Mouse (Mus musculus) intestine, embryonic 16.5 days (tissue): ENCODE measurements around the gene Mst1r. TPM values are rescaled to one million over a fixed set of nuclear protein-coding genes. Genes with fewer than 3 reads are reported as not detected.

Experiments
- ATAC-seq: fragments of 200-750 bp; cut with Nextera tagmentation; 2 replicates; pipeline ENCODE4 v1.8.0; 2017; ENCODE audit warnings: moderate TSS enrichment, moderate library complexity
- H3K27ac ChIP-seq: fragments of 300-500 bp; sonication (generic); 2 replicates; pipeline ENCODE4 v1.5.1; 2014; ENCODE audit warnings: mild to moderate bottlenecking, low read length
- H3K27me3 ChIP-seq: fragments of 300-500 bp; sonication (generic); replicated peaks from 2 replicates; pipeline ENCODE4 v1.6.1; 2014; ENCODE audit warnings: low read length, control low read depth, mixed read lengths; ENCODE audit not compliant: control insufficient read depth, insufficient read depth
- H3K36me3 ChIP-seq: fragments of 300-500 bp; sonication (generic); 2 replicates; pipeline ENCODE4 v1.6.1; 2014; ENCODE audit warnings: low read length, control low read depth; ENCODE audit not compliant: control insufficient read depth, insufficient read depth
- H3K4me1 ChIP-seq: fragments of 300-500 bp; sonication (generic); 2 replicates; pipeline ENCODE4 v1.6.1; 2014; ENCODE audit warnings: low read length, control low read depth, mixed read lengths; ENCODE audit not compliant: control insufficient read depth, insufficient read depth
- H3K4me2 ChIP-seq: fragments of 300-500 bp; sonication (generic); 2 replicates; pipeline ENCODE4 v1.6.1; 2014; ENCODE audit warnings: low read depth, low read length, control low read depth
- H3K4me3 ChIP-seq: fragments of 300-500 bp; sonication (generic); 2 replicates; pipeline ENCODE4 v1.5.1; 2014; ENCODE audit warnings: mild to moderate bottlenecking, low read length
- H3K9ac ChIP-seq: fragments of 300-500 bp; sonication (generic); 2 replicates; pipeline ENCODE4 v1.6.1; 2014; ENCODE audit warnings: low read depth, low read length
- H3K9me3 ChIP-seq: fragments of 300-500 bp; sonication (generic); 2 replicates; pipeline ENCODE4 v1.6.1; 2016; ENCODE audit warnings: low read length, control low read depth; ENCODE audit not compliant: control insufficient read depth
- WGBS: fragments of 180-500 bp; shearing (Covaris S2); extraction: QIAGEN DNeasy Blood & Tissue Kit; methylation state at CpG from one replicate; pipeline ENCODE4 v1.1.7; 2014; 5-methylcytosine and 5-hydroxymethylcytosine counted together
- polyA plus RNA-seq: library from polyadenylated mRNA; unstranded; fragments of >200 nt; fragmentation: Nextera tagmentation; extraction: Ambion mirVana; gene quantifications from 2 replicates; pipeline ENCODE4 v1.2.1, GENCODE M21; 2015

Mst1r gene
- polyA plus RNA-seq = 13.3 and 16.9 TPM in 2 replicates

- WGBS = 16% methylated on average over 19 of the region's 19 CpGs
- peak within 1 kb of the TSS; percentile 60 for H3K4me2 ChIP-seq
- H3K4me1 ChIP-seq = peaks cover 28% of the 10 kb centered on the region
- peak within 1 kb of the TSS; percentile 92 for H3K27ac ChIP-seq
- no peaks in the 10 kb centered on the region for H3K27me3 ChIP-seq
- H3K9me3 ChIP-seq = no peaks in the 10 kb centered on the region
- peak; percentile 84 for ATAC-seq
- peak within 1 kb of the TSS; percentile 57 for H3K4me3 ChIP-seq
- H3K36me3 ChIP-seq = peaks cover 3% of the 10 kb centered on the region; the same call in 1 of the 2 replicates
- H3K9ac ChIP-seq = peak within 1 kb of the TSS; percentile 75
These were observed at the start of gene Mst1r for GRCm38 (mm10) chr9:107906252-107906966. Mst1r (plus strand) TSS chr9:107906873.

- H3K27me3 ChIP-seq = no peaks in the 10 kb centered on the region
- no peak overlapping the region for H3K9ac ChIP-seq
- H3K27ac ChIP-seq = no peak overlapping the region
- no peak for ATAC-seq
- WGBS = 96% methylated on average over 3 of the region's 3 CpGs
- H3K9me3 ChIP-seq = no peaks in the 10 kb centered on the region
- 0 out of 2 replicates have a peak, but pooled peaks cover 2% of the 10 kb centered on the region for H3K4me1 ChIP-seq
- no peak overlapping the region for H3K4me2 ChIP-seq
- H3K36me3 ChIP-seq = no peaks in the 10 kb centered on the region
- no peak overlapping the region for H3K4me3 ChIP-seq
These were observed 48.3 kb upstream of the Mst1r start for GRCm38 (mm10) chr9:107858343-107858742.

GRCm38 (mm10) chr9:107864493-107864892 is 42.2 kb upstream of the Mst1r start:
- ATAC-seq = no peak
- H3K4me2 ChIP-seq = no peak overlapping the region
- no peak overlapping the region for H3K27ac ChIP-seq
- H3K9ac ChIP-seq = no peak overlapping the region
- H3K36me3 ChIP-seq = no peaks in the 10 kb centered on the region
- H3K4me3 ChIP-seq = no peak overlapping the region
- no peaks in the 10 kb centered on the region for H3K27me3 ChIP-seq
- WGBS = 62% methylated on average over 1 of the region's 1 CpGs
- H3K9me3 ChIP-seq = no peaks in the 10 kb centered on the region
- H3K4me1 ChIP-seq = 0 out of 2 replicates have a peak, but pooled peaks cover 2% of the 10 kb centered on the region

GRCm38 (mm10) chr9:107866081-107866480 is 40.6 kb upstream of the Mst1r start:
- no peak overlapping the region for H3K4me3 ChIP-seq
- WGBS = 98% methylated on average over 2 of the region's 2 CpGs
- no peaks in the 10 kb centered on the region for H3K9me3 ChIP-seq
- ATAC-seq = no peak
- no peaks in the 10 kb centered on the region for H3K36me3 ChIP-seq
- H3K27ac ChIP-seq = no peak overlapping the region
- H3K4me2 ChIP-seq = no peak overlapping the region
- no peak overlapping the region for H3K9ac ChIP-seq
- H3K4me1 ChIP-seq = 0 out of 2 replicates have a peak, but pooled peaks cover 2% of the 10 kb centered on the region
- no peaks in the 10 kb centered on the region for H3K27me3 ChIP-seq

- Histone ChIP-seq H3K9ac (peak overlapping the region; percentile 98), H3K27ac (peak overlapping the region; percentile 97), H3K4me1 (peaks cover 5% of the 10 kb centered on the region; the same call in 1 of the 2 replicates), H3K4me2 (peak overlapping the region; percentile 70), H3K36me3 (no peaks in the 10 kb centered on the region), H3K9me3 (no peaks in the 10 kb centered on the region), H3K27me3 (no peaks in the 10 kb centered on the region), H3K4me3 (peak overlapping the region; percentile 95)
- under 1% methylated on average over 80 of the region's 80 CpGs for WGBS
- ATAC-seq = peak; percentile 100
These were observed 34.1 kb upstream of the Mst1r start for GRCm38 (mm10) chr9:107872350-107873098.

- 8% methylated on average over 14 of the region's 14 CpGs for WGBS
- H3K36me3 ChIP-seq = no peaks in the 10 kb centered on the region
- H3K27me3 ChIP-seq = no peaks in the 10 kb centered on the region
- H3K27ac ChIP-seq = peak within 1 kb of the TSS; percentile 97
- ATAC-seq = no peak
- no peaks in the 10 kb centered on the region for H3K9me3 ChIP-seq
- H3K4me2 ChIP-seq = peak within 1 kb of the TSS; percentile 70
- H3K9ac ChIP-seq = peak within 1 kb of the TSS; percentile 98
- H3K4me3 ChIP-seq = peak within 1 kb of the TSS; percentile 95
- peaks cover 5% of the 10 kb centered on the region; the same call in 1 of the 2 replicates for H3K4me1 ChIP-seq
These were observed 33.5 kb upstream of the Mst1r start, which contains the start of gene Rbm6 for GRCm38 (mm10) chr9:107873137-107873536. Rbm6 (minus strand) TSS chr9:107873237.

GRCm38 (mm10) chr9:107880411-107880810 is 26.3 kb upstream of the Mst1r start:
- no peaks in the 10 kb centered on the region for H3K4me1 ChIP-seq
- H3K9me3 ChIP-seq = no peaks in the 10 kb centered on the region
- H3K9ac ChIP-seq = no peak overlapping the region
- WGBS = 65% methylated on average over 4 of the region's 4 CpGs
- H3K4me2 ChIP-seq = no peak overlapping the region
- ATAC-seq = no peak
- no peaks in the 10 kb centered on the region for H3K27me3 ChIP-seq
- no peaks in the 10 kb centered on the region for H3K36me3 ChIP-seq
- H3K27ac ChIP-seq = no peak overlapping the region
- H3K4me3 ChIP-seq = no peak overlapping the region

- WGBS = under 1% methylated on average over 28 of the region's 28 CpGs
- peak; percentile 95 for ATAC-seq
- peak within 1 kb of the TSS; percentile 80 for H3K9ac ChIP-seq
- no peaks in the 10 kb centered on the region for H3K9me3 ChIP-seq
- peak within 1 kb of the TSS; percentile 86 for H3K4me2 ChIP-seq
- peak within 1 kb of the TSS; percentile 84 for H3K4me3 ChIP-seq
- H3K27ac ChIP-seq = peak within 1 kb of the TSS; percentile 82
- peaks cover 11% of the 10 kb centered on the region; the same call in 1 of the 2 replicates for H3K4me1 ChIP-seq
- H3K36me3 ChIP-seq = no peaks in the 10 kb centered on the region; the same call in 1 of the 2 replicates
- 0 out of 2 replicates have a peak, but pooled peaks cover 4% of the 10 kb centered on the region for H3K27me3 ChIP-seq
These were observed 18.8 kb upstream of the Mst1r start, which contains the start of gene Mon1a for GRCm38 (mm10) chr9:107887804-107888266. Mon1a (plus strand) TSS chr9:107888151.
